Mouse (Mus musculus) cerebellum, postnatal 10 days (tissue): ENCODE data around the gene Gm20538.

Experiments used
- DNase-seq, 2 experiments: peaks; one replicate each; pipeline ENCODE4 v3.0.0; 2021; ENCODE audit warnings: mixed read lengths in 2 of 2

Gene Gm20538

DNA sequence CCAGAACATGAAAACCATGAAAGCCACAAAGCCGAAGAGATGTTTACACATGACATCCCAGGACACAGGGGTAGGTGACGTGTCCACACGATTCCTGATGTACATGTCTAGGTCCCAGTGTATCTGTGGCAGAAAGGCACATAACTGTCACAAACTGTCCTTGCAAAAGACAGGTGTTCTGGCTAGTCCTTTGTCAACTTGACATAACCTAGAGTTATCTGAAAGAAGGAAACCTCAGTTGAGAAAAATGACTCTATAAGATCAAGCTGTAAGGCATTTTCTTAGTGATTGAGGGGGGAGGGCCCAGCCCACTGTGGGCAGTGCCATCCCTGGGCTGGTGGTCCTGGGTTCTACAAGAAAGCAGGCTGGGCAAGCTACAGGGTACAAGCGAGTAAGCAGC is at the start of gene Gm20538:
Gene Gm20538, minus strand, starts transcription at position 101 of the 400 bp plus-strand sequence.
- no peak for DNase-seq

DNA sequence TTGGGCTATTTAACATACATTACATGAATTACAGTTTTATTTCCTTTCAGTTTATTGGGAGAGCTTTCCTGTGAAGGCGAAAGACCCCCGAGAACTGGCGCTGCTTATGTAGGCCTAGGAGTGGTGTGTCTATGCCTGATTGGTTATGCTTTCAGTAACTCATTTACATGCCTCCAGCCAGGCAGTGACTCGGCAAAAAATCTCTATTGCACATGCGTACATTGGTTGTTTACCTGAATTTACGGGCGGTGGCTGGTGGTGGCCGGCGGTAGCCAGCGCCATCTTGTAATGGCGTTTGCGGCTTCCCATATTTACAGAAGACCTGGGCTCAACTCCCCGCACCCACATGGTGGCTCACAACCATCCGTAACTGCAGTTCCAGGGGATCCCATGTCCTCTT is 41.5 kb upstream of the Gm20538 start:
- DNase-seq = no peak

DNA sequence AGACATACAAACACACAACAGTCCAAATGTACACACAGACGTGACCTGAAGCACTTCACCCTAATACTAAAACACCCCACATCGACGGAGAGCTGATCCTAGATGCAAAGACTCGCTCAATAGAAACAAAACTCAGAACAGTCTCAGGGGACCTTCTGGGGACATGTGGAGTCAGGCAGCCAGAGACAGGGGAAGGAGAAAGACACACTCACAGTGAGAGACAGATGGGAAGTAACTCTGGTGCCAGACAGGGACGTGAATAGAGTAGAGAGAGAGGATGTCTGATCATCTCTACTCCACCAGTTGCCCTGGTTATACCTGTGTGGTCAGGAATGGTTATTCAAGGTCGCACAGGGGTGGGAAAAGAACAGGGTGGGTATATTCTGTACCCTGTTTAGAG is 39.0 kb upstream of the Gm20538 start:
- DNase-seq = no peak

DNA sequence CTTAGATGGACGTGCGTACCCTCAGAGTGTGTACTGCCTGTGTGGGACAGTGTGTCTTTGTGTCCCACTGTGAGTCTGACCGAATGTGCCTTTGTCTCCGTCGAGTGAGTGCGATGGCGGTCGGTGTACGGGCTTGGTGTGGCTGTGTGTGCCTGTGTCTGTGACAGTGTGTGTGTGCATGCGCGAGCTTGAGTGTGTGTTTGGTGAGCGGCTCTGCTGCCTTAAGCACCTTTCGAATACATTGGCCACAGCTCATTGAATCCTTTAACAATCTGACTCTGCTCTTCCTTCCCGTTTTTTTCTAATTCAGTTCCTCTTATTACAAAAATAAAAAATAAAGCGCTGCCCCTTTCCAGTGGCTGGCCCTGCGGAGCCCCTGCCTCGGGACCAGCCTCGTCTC is 38.4 kb upstream of the Gm20538 start:
- DNase-seq = no peak

DNA sequence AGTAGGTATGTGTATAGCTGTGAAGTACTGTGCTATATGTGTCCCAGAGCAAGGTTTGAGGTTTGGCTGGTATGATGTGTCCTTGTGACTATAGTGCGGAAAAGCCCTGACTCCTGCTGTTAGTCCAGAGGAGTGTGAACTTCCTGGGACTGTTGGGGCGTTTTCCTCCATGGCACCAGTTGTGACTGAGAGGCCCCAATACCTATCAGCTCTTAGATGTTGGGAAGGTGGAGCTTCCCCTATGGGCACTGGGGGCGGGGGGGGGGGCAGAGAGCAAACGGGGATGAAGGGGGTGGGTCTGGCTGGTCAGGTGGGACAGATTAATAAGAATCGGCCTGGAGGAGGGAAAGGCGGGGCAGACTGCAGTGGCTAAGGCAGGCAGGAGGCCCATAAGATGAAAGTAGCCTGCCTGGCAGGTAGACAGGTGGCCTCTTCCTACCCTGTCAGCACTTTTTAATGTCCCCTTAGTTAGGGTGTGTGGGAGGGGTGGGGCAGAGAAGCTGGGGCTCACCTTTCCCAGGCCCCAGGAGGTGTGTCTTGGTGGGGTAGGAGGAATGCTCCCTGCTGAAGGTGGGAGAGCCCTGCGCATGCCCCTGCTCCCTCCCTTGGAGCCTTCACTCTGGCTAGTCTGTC is 37.1 kb upstream of the Gm20538 start:
- DNase-seq = no peak

DNA sequence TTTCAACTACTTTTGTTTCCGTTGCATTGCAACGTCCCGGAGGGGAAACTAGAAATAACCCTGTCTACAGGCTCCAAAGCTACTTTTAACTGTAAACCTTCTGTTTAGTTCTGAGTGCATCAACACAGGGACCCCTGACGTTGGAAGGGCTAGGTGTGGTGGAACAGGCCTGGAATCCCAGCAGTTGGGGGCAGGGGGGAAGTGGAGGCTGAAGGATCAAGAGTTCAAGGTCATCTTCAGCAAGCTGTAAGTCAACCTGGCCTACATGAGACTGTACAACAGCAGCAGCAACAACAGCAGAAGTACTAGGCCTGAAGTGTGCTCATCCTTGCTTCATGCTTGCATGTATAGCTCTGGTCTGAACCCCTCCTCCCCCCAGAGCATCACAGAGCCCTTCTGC is 35.4 kb upstream of the Gm20538 start:
- DNase-seq = no peak

DNA sequence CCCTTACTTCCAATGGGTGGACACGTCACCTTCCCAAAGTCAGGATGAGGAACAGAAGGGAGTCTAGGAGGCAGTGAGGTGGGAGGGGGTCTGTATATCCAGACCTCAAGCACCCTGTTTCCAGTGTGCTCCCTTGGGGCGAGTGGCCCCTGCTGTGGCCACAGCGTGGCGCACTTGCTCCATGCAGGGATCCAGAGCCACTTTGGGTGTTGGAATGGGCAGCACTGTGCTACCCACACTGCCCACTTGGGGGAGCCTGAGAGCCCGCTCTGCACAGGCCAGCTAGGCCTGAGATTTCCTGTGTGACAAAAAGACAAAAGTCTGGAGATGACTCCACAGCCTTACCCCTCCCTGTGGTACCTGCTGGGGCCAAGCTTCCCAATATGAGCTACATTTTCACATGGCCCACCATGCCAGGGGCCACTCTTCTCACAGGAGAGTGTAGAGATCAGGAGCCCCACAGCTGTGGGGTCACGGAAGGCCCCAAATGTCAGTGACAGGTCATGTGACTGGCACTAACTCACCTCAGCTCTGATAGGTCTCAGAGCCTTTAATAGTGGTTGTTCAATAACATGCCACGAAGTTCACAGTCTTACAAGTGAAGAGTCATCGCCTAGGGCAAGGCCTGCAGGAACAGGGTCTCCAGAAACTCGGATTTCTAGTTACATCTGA is 30.1 kb upstream of the Gm20538 start:
- peak; percentile 97 to 98 for DNase-seq

DNA sequence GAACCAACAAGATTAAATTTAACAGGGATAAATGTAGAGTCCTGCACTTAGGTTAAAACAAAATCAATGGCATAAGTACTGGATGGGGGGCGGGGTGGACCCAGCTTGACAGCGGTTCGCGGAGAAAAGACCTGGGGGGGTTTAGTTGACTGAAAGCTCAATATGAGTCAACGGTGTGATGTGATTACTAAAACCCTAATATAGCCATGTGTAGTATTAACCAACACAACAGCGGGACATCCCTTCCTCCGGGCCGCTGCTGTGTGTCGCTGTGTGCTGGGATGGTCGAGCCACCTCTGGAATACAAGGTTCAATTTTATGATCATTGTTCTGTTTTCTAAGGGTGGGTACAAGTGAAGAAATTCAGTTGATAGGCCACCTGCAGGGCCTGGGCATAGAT is 29.5 kb upstream of the Gm20538 start:
- DNase-seq = no peak

DNA sequence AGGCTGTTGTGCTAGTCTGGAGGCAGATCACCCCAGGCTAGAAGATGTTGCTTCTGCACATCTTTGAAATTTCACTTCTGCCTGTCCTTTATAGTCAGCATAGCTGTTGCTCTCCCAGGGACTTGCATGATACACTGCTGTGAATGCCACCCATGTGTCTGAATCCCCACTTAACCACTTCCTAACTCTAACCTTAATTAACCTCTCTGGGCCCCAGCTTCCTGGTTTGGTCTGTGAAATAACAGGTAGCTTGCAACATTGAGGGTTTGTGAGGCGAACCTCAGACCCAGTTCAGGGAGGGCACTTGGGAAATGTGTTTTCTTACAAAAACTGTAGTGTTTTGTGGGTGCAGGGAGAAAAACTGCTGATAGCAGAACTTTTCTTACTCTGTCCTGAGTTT is 25.4 kb upstream of the Gm20538 start:
- DNase-seq = no peak

DNA sequence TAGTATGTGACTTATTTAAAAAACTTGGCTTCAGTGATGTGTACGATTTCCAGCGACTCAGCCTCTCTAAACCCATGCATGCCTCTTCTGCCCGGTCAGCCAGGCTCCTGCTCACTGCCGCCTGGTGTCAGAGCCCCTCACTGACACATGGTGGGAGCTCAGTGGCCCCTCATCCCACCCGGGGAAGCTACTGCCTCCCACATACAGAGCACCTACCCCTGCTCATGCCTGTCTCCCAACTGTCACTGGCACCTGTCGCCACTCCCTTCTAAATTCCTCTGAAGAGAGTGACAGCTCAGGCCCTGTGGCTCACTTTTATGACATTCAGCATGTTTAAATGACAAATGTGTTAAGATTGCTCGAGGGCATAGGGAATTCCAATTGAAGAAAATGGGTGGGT is 23.6 kb upstream of the Gm20538 start:
- no peak for DNase-seq

DNA sequence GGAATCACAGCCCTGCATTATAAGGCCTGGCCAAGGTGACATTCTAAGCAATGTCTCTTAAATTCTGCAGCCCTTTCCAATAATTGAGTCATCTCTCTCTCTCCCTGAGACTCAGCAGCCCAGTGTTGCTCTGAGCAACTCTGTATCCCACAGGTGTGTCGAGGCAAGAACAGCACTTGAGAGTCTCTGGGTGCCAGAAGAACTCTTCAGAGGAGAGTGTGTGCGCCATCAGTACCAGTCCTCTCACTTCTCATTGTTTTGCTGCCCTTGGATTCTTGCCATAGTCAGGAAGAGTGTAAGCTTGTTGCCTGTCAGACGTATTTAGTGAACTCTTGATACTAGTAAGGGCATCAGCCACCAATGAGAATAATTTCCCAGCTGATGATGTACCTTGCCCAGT is 15.1 kb upstream of the Gm20538 start:
- DNase-seq = no peak

DNA sequence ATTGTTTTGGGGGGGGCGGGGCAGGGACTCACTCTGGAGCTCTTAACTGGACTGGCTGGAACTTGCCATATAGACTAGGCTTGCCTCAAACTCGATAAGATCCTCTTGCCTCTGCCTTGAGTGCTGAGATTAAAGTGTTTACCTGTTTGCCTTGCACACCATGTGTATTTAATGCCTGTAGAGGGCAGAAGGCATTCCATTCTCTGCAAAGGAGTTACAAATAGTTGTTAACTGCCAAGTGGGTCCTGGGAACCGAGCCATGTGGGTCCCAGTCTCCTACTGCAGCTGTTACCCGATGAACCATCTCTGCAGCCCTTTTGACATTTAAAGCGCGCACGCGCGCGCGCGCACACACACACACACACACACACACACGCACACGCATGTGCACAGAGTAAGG is 11.4 kb upstream of the Gm20538 start:
- peak; percentile 19 to 41 for DNase-seq

DNA sequence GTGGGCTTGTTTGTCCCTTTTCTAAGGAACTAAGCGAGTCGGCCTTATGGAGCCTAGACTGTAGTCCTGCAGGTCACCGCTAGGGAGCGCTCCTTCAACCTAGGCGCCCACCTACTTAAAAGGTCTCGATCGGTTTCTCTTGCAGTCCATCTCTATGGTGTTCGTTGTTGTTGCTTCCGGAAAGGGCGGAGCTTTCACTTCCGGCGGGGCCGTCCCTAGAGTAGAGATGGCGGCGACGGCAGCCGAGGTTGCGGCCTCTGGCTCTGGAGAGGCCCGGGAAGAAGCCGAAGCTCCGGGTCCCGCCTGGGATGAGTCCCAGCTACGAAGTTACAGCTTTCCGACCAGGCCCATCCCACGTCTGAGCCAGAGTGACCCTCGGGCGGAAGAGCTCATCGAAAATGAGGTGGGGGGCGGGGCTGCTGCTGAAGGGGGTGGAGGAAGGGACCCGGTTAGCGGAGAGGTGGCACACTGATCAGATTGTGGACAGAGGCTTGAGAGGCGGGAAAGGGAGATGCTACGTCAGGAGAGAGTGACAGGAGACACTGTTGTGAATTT is 10.1 kb upstream of the Gm20538 start, which contains the start of gene Hif1an:
Gene Hif1an, plus strand, starts transcription at position 199 of the 555 bp plus-strand sequence.
- peak; percentile 96 to 97 for DNase-seq

DNA sequence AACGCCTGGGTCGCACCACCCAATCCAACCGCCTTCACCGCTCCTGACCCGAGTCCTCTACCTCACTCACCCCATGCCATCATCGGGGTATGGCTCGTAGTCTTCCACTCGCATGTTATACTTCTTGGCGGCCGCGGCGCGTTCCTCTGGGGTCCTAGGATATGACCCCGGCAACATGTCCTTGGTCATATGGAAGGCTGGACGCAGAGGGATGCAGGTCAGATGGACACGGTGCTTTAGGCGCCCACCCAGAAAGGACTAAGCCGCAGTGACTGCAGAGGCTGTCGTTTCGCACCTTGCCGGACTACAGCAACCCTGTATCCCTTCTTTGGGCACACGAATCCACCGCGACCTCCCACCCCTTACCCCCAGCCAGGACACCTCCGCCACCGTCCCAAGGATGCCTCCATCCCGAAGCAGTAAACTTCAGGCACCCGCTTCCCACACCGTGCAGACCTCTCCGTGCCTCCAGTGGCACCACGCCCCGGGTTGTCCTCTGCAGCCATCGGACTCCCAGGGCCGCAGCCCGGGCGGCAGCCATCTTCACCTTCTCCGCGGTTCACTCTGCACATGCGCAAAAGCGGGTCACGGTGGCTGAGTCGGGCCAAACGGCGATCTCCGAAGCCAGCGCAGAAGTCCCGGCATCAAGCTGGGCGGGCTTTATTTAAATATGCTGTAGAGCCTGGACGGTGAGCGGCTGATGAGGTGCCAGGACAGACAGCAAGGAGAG is 2.4 kb upstream of the Gm20538 start, which contains the start of gene Ndufb8:
Gene Ndufb8, minus strand, starts transcription at position 580 of the 730 bp plus-strand sequence.
- peak; percentile 98 for DNase-seq

DNA sequence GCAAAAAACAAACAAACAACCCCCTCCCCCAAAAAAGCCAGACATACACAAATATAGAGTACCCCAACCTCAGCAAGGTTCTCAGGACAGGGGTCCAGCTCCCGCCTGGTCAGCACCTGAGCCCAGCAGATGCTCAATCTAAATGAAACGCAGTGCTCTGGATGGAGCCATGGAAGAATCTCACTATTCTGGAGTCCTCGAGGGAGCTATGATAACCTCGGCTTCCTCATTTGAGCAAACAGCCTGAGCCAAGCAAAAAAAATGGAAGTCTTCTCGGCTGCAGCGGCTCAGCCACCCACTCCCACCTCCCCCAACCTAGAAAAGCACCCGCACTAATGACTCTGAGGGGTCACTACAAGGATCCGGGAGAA is 1.8 kb upstream of the Gm20538 start:
- DNase-seq = no peak

DNA sequence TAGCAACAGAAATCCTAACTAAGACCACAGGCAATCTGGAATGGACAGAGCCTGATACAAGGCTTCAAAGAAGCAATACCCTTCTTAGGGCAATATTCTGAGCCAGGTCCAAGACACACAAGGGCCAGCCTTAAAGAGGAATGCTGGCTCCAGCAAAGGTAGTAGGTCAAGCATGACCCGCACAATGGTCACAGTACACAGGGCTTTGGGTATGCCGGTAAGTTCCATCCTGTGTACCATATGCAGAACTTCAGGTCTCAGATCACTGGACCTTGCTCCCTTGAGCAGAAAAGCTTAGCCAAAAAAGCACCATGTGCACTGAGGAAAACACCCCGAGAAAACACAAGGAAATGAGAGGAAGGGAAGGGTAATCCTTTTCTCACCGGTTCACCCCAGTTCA is 655 bp upstream of the Gm20538 start:
- DNase-seq = no peak

DNA sequence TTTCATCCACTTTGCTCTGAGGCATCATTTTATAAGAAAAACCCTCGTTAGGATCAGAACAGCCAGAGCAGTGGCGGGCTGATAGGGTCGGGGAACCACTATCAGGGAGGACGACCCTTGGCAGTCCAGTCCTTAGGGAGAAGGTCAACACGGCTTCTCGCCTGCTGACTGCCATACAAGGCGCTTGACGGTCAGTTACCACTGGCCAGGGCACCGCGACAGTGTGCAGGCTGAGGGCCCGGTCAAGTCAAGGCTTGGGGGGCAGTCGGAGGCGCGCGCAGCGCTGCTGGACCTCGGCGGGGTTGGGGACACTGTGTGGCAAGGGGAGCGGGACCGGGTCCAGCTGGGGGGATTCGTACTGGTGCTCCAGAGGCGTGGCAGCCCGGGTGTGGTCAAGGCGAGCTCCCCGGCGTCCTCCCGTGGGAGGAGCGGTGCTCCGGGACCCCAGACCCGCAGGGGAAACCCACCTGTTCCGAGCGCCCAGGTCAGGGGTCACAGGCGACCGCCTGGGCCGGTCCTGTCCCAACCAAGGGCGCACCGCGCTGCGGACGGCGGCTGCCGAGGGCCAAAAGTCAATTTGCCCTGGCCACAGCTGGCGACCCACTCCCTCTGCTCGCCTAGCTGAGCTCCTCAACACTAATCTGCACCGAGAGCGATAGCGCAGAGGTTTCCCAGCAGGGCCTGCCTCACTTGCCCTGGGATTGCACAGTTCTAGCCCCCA is 7.2 kb downstream of the Gm20538 start, which contains the start of gene Sec31b:
Gene Sec31b, minus strand, starts transcription at position 544 of the 721 bp plus-strand sequence.
- peak; percentile 42 to 43 for DNase-seq

DNA sequence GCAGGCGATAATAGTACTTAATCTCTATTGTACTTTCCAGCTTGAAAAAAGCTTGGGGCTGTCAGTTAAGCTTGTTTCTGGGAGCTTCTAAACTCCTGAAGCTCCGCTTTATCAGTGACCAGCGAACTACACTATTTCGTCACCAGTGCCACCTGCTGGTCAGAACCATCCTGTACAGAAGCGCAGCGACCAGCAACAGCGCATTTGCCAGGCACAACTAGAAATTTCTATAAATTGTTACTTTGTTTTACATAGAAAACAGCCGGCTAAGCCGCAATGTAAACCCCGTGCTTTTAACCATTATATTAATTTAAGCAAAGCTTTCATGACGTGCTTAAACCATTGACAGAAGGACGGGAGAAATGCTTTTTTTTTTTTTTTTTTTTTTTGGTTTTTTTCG is 7.9 kb downstream of the Gm20538 start:
- DNase-seq = peak; percentile 86 to 89

DNA sequence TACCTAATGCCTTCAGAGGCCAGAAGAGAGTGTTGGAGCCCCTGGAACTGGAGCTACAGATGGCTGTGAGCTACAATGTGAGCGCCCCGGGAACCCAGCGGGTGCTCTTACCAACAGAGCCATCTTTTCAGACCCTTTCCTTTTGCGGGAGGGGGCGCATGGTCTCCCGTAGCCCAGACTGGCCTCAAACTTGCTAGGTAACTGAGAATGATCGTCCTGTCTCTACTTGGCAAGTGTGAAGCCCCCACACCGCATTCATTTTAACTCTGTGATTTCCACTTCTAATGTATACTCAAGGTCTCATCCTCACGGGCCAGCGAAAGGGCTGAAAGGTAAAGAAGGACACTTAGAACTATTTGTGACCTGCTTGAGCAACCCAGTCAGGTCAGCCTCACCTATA is 8.3 kb downstream of the Gm20538 start:
- no peak for DNase-seq

DNA sequence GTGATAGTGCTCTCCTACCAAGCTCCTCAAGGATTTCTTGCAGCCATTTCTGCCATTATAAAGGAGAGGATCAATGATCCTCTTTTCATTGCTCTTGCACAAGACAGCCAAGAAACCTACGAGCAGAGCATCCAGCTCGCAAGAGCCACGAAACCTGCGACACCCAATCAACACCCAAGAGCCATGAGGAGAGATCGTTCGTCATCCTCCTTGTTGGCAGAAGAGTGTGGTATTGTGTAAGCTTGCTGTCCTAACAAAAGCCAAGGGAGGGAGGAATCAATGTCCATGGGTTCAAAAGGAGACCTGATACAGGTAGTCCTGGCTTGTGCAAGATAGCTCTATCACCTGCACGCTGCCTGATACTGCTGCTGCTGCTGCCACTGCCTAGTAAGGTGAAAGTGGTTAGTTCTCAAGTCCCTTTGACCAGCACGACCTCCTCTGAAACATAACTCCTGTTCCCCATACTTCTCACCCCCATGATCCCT is 9.9 kb downstream of the Gm20538 start:
- no peak for DNase-seq

DNA sequence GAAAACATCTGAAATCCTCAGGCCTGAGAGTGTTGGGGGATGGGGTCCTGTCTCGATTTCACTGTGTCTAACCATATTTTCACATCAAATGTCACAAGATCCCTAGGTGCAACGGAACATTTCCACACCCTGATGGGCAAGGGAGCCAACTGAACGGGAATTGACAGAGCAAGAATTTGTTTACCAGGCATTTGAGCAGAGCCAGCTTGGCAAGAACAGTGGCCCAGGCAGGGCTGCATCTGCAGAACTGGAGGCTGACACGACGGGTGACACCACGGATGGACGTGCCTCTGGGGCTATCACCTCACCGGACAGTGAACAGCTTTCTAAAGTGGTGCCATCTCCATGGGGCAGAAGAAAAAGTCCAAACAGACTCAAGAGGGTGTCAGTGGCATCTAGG is 15.2 kb downstream of the Gm20538 start:
- DNase-seq = no peak

DNA sequence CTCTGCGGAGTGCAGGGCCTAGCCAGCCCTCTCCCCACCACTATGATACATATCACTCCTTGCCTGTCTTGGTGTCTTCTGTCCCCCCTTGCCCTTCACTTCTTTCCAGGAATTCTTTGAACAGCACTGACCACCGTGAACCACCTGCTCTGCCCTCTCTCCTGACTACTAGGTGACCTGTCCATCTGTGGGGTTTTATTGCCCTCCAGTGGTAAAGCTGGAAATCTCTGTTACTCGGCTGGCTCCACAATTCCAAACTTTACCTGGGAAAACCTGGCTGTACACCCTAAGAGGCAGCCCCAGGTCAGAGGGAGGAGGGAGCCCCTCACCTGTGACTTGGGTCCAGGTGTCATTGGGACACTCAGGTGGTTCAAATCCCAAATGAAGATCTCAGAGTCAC is 17.3 kb downstream of the Gm20538 start:
- DNase-seq = peak; percentile 55 to 67

DNA sequence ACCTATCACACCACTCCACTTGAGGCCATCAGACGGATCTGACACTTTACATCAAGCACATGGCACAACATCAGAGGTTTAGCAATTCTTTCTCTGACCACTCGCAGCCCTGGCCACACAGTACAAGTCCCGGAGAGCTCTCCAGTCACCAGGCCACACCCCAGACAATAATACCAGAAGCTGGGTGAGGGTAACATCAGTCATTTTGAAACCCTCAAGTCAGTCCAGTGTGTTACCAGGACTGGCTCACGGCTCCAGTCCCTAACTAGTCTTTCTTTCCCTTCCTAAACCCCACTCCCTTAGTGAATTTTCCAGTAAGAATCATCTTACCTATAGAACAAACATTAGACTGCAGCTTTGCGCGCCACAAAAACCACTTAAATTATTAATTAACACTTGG is 22.6 kb downstream of the Gm20538 start:
- no peak for DNase-seq
